Mouse (Mus musculus): ENCODE data around the gene Slc8a2. TPM values are rescaled to one million over a fixed set of nuclear protein-coding genes. Genes with fewer than 3 reads are reported as not detected.
A peak's percentile ranks its signal among the peaks of the same experiment; 100 is the strongest.

Gene Slc8a2
- total and polyA plus RNA-seq, 2 experiments from 2014 or later = 0.05 to 0.57 TPM

GRCm38 (mm10) chr7:16172586-16173140 is 43.0 kb downstream of the Slc8a2 start:
- TF ChIP-seq CTCF (IDR thresholded peaks at IDR 0.05; ENCODE audit: low read depth) (no peak), EP300 (IDR thresholded peaks at IDR 0.05; ENCODE audit: low read depth) (no peak)
- H3K9ac ChIP-seq (replicated peaks; ENCODE audit: low read depth, low read length) = no peak overlapping the region
- H3K4me1 ChIP-seq (ENCODE audit: control insufficient read depth, insufficient read depth) = peaks cover 3% of the 10 kb centered on the region; the same call in 1 of the 2 replicates
- H3K4me2 ChIP-seq (ENCODE audit: low read depth, low read length) = no peak overlapping the region
- no peak for DNase-seq (ENCODE audit: low spot score)
- H3K27me3 ChIP-seq (ENCODE audit: control insufficient read depth, insufficient read depth, low read length) = 0 out of 2 replicates have a peak, but pooled peaks cover 3% of the 10 kb centered on the region
- H3K27ac ChIP-seq (ENCODE audit: low read depth) = no peak overlapping the region
- H3K4me3 ChIP-seq (ENCODE audit: low read depth, low read length) = no peak overlapping the region
- no peaks in the 10 kb centered on the region for H3K36me3 ChIP-seq (replicated peaks; ENCODE audit: control insufficient read depth, insufficient read depth, low read length)
- 0 out of 2 replicates have a peak, but pooled peaks cover 5% of the 10 kb centered on the region for H3K9me3 ChIP-seq (replicated peaks; ENCODE audit: control insufficient read depth, low read length)
- WGBS = 18% methylated on average over 1 of the region's 1 CpGs
- no peak for ATAC-seq (ENCODE audit: insufficient read depth, low read depth)

- DNase-seq (ENCODE audit: low spot score) = no peak
- H3K27me3 ChIP-seq (ENCODE audit: control insufficient read depth, insufficient read depth, low read length) = 0 out of 2 replicates have a peak, but pooled peaks cover 3% of the 10 kb centered on the region
- H3K4me1 ChIP-seq (ENCODE audit: control insufficient read depth, insufficient read depth) = peaks cover 3% of the 10 kb centered on the region; the same call in 1 of the 2 replicates
- H3K36me3 ChIP-seq (replicated peaks; ENCODE audit: control insufficient read depth, insufficient read depth, low read length) = no peaks in the 10 kb centered on the region
- no peak overlapping the region for H3K4me2 ChIP-seq (ENCODE audit: low read depth, low read length)
- H3K27ac ChIP-seq (ENCODE audit: low read depth) = no peak overlapping the region
- TF ChIP-seq EP300 (IDR thresholded peaks at IDR 0.05; ENCODE audit: low read depth) (no peak), CTCF (IDR thresholded peaks at IDR 0.05; ENCODE audit: low read depth) (no peak)
- 62% methylated on average over 5 of the region's 5 CpGs for WGBS
- no peak overlapping the region for H3K4me3 ChIP-seq (ENCODE audit: low read depth, low read length)
- ATAC-seq (ENCODE audit: insufficient read depth, low read depth) = no peak
- 0 out of 2 replicates have a peak, but pooled peaks cover under 1% of the 10 kb centered on the region for H3K9me3 ChIP-seq (replicated peaks; ENCODE audit: control insufficient read depth, low read length)
- no peak overlapping the region for H3K9ac ChIP-seq (replicated peaks; ENCODE audit: low read depth, low read length)
Measured at GRCm38 (mm10) chr7:16173146-16173545, 43.5 kb downstream of the Slc8a2 start.

- TF ChIP-seq EP300 (IDR thresholded peaks at IDR 0.05; ENCODE audit: low read depth) = no peak
- peak; percentile 48 for TF ChIP-seq CTCF (IDR thresholded peaks at IDR 0.05; ENCODE audit: low read depth)
- Histone ChIP-seq H3K36me3 (replicated peaks; ENCODE audit: control insufficient read depth, insufficient read depth, low read length) (no peaks in the 10 kb centered on the region), H3K4me1 (ENCODE audit: control insufficient read depth, insufficient read depth) (peaks cover 3% of the 10 kb centered on the region; the same call in 1 of the 2 replicates), H3K27ac (ENCODE audit: low read depth) (no peak within 1 kb of the TSS), H3K9me3 (replicated peaks; ENCODE audit: control insufficient read depth, low read length) (0 out of 2 replicates have a peak, but pooled peaks cover 4% of the 10 kb centered on the region), H3K4me2 (ENCODE audit: low read depth, low read length) (peak within 1 kb of the TSS; percentile 73), H3K27me3 (ENCODE audit: control insufficient read depth, insufficient read depth, low read length) (0 out of 2 replicates have a peak, but pooled peaks cover 3% of the 10 kb centered on the region), H3K4me3 (ENCODE audit: low read depth, low read length) (peak within 1 kb of the TSS; percentile 57), H3K9ac (replicated peaks; ENCODE audit: low read depth, low read length) (peak within 1 kb of the TSS; percentile 54)
- DNase-seq (ENCODE audit: low spot score) = peak; percentile 30
- ATAC-seq (ENCODE audit: insufficient read depth, low read depth) = peak; percentile 73
- under 1% methylated on average over 34 of the region's 42 CpGs for WGBS
Measured at GRCm38 (mm10) chr7:16174597-16175541, 45.2 kb downstream of the Slc8a2 start, which contains the start of gene Meis3. TSS of gene Meis3 (plus strand) at chr7:16175090.

GRCm38 (mm10) chr7:16175542-16175931 is 45.9 kb downstream of the Slc8a2 start:
- H3K9me3 ChIP-seq (replicated peaks; ENCODE audit: control insufficient read depth, low read length) = 0 out of 2 replicates have a peak, but pooled peaks cover 4% of the 10 kb centered on the region
- 5% methylated on average over 10 of the region's 10 CpGs for WGBS
- ATAC-seq (ENCODE audit: insufficient read depth, low read depth) (peak; percentile 12), DNase-seq (ENCODE audit: low spot score) (no peak)
- peak overlapping the region; percentile 57 for H3K4me3 ChIP-seq (ENCODE audit: low read depth, low read length)
- H3K9ac ChIP-seq (replicated peaks; ENCODE audit: low read depth, low read length) = peak overlapping the region; percentile 54
- H3K4me2 ChIP-seq (ENCODE audit: low read depth, low read length) = peak overlapping the region; percentile 73
- TF ChIP-seq EP300 (IDR thresholded peaks at IDR 0.05; ENCODE audit: low read depth) = no peak
- TF ChIP-seq CTCF (IDR thresholded peaks at IDR 0.05; ENCODE audit: low read depth) = no peak
- H3K36me3 ChIP-seq (replicated peaks; ENCODE audit: control insufficient read depth, insufficient read depth, low read length) = no peaks in the 10 kb centered on the region
- H3K4me1 ChIP-seq (ENCODE audit: control insufficient read depth, insufficient read depth) = peaks cover 3% of the 10 kb centered on the region; the same call in 1 of the 2 replicates
- H3K27me3 ChIP-seq (ENCODE audit: control insufficient read depth, insufficient read depth, low read length) = 0 out of 2 replicates have a peak, but pooled peaks cover 3% of the 10 kb centered on the region
- no peak overlapping the region for H3K27ac ChIP-seq (ENCODE audit: low read depth)

GRCm38 (mm10) chr7:16178114-16178513 is 48.5 kb downstream of the Slc8a2 start:
- H3K4me1 ChIP-seq (ENCODE audit: control insufficient read depth, insufficient read depth) = peaks cover 3% of the 10 kb centered on the region; the same call in 1 of the 2 replicates
- DNase-seq (ENCODE audit: low spot score) (no peak), ATAC-seq (ENCODE audit: insufficient read depth, low read depth) (no peak)
- no peak overlapping the region for H3K9ac ChIP-seq (replicated peaks; ENCODE audit: low read depth, low read length)
- H3K9me3 ChIP-seq (replicated peaks; ENCODE audit: control insufficient read depth, low read length) = 0 out of 2 replicates have a peak, but pooled peaks cover 4% of the 10 kb centered on the region
- H3K36me3 ChIP-seq (replicated peaks; ENCODE audit: control insufficient read depth, insufficient read depth, low read length) = no peaks in the 10 kb centered on the region
- TF ChIP-seq CTCF (IDR thresholded peaks at IDR 0.05; ENCODE audit: low read depth) = no peak
- TF ChIP-seq EP300 (IDR thresholded peaks at IDR 0.05; ENCODE audit: low read depth) = no peak
- H3K4me3 ChIP-seq (ENCODE audit: low read depth, low read length) = no peak overlapping the region
- H3K4me2 ChIP-seq (ENCODE audit: low read depth, low read length) = no peak overlapping the region
- H3K27me3 ChIP-seq (ENCODE audit: control insufficient read depth, insufficient read depth, low read length) = 0 out of 2 replicates have a peak, but pooled peaks cover 3% of the 10 kb centered on the region
- no peak overlapping the region for H3K27ac ChIP-seq (ENCODE audit: low read depth)
- 72% methylated on average over 4 of the region's 4 CpGs for WGBS
